Mouse (Mus musculus) left cerebral cortex, postnatal 10 days (tissue): ENCODE measurements around the gene Abhd6. TPM values are rescaled to one million over a fixed set of nuclear protein-coding genes. Genes with fewer than 3 reads are reported as not detected.
A peak's percentile ranks its signal among the peaks of the same experiment; 100 is the strongest.

Experiments used
- DNase-seq, 2 experiments: peaks; one replicate each; pipeline ENCODE4 v3.0.0; 2021 to 2022; ENCODE audit warnings: low spot score in 2 of 2, mixed read lengths in 1 of 2; ENCODE audit errors: extremely low spot score in 1 of 2
- intact Hi-C: fragments of 180-260 bp; cut with DNase I; formaldehyde crosslinking; loops from one replicate; pipeline ENCODE4 v1.15.1; 2025
- total RNA-seq, 2 experiments: library from RNA; stranded (reverse); gene quantifications; 2 replicates each; pipeline ENCODE4 v1.2.3; 2021

Gene Abhd6
- total RNA-seq, 2 experiments from 2014 or later = 51.8 to 52.3 TPM

GRCm38 (mm10) chr14:8095562-8095950 lies 92.9 kb downstream of the Abhd6 start:
- intact Hi-C loops = loop anchor here (5.0 kb wide), 1 partner anchor 62 kb away; no protein-coding TSS in a partner anchor
- no peak for DNase-seq

DNA sequence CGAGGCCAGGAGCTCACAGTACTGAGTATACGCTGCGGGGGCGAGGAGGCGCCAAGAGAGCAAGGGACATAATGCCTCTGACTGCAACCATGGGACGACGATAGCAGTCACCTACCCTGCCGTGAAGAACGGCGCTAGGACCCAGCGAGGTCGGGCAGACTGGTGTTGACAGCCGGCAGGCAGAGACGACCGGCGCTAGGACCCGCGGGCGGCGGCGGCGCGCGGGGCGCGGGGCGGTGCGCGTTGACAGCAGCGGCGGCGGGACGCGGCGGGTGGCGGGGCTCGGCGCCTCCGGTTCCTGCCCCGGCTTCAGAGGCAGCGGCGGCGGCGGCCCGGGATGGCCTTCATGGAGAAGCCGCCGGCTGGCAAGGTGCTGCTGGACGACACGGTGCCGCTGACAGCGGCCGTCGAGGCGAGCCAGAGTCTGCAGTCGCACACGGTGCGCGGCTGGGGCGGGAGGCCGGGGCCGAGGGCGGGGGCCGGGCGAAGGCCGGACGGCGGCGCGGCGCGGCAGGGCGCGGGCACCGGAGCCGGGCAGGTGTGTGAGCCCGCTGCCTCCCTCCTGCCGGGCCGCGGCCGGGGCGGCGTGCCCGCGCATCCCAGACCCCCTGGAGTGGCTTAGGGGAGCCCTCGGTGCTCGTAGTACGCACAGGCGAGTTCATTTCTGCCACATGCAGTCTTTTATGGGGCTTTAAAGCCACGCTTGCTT lies 95.4 kb downstream of the Abhd6 start, which contains the start of gene Pxk:
Gene Pxk (plus strand): TSS at position 234 of the 709 bp plus-strand sequence.
- intact Hi-C loops = loop anchor here (5.0 kb wide), 1 partner anchor 59 kb away; no protein-coding TSS in a partner anchor
- peak; percentile 79 to 94 for DNase-seq

DNA sequence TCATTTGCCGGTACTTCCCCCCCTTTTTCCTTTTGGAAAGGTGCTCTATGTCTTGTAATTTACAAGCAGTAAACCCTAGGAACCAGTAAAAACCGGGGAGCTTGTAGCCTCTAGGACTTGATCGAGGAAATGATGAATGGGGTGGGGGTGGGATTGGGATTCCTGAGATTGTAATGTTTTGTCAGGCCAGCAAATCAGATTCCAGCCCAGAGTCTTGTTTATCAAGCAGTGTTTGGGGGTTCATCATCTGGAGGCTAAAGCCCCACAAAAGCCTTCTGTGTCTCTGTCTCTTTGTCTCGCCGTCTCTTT lies 95.9 kb downstream of the Abhd6 start:
- intact Hi-C loops = loop anchor here (5.0 kb wide), 1 partner anchor 59 kb away; no protein-coding TSS in a partner anchor
- DNase-seq = no peak

- no peak for DNase-seq
These were observed 96.9 kb downstream of the Abhd6 start for GRCm38 (mm10) chr14:8099561-8100021.

DNA sequence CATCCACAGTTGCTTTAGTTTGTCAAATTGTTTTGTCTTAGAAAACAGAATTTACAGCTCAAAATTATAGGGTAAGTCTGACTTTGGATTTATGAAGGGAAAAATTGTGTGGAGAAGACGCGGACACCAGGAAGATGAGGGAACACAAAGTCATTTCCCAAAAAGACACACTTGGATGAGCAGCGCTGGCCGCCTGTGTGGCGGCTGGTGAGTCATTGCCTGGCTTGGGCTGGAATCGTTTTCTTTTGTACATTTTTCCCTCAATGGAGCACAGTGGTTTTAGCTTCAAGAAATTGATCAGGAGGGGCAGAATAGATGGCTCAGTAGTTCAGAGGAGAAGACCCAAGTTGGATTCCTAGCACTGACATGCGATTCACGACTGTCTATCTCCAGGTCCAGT lies 99.2 kb downstream of the Abhd6 start:
- no peak for DNase-seq
- intact Hi-C loops = no loop called here

More at GRCm38 (mm10) chr14:8099561-8100021, 96.9 kb downstream of the Abhd6 start:
- intact Hi-C loops = loop anchor here (5.0 kb wide), 1 partner anchor 58 kb away; no protein-coding TSS in a partner anchor

- no peak for DNase-seq
- intact Hi-C loops = no loop called here
These were observed 100.0 kb downstream of the Abhd6 start for GRCm38 (mm10) chr14:8102676-8103075.

Other genes starting within 250 kb of the Abhd6 start
- gene Gm26661, start 211.3 kb upstream of the Abhd6 start, total RNA-seq = not detected
- 10 to 100 TPM; 48.7 to 48.9 TPM for gene Flnb, start 184.9 kb upstream of the Abhd6 start, total RNA-seq
- under 1 TPM in 1 of 2 experiments, not detected in 1; 0.57 TPM for gene Gm45521, start 45.6 kb upstream of the Abhd6 start, total RNA-seq
- gene Dnase1l3, start 8.3 kb upstream of the Abhd6 start, total RNA-seq = not detected
- 10 to 100 TPM; 22.2 to 28.3 TPM for gene Rpp14, start 77.5 kb downstream of the Abhd6 start, total RNA-seq
- 10 to 100 TPM; 27.4 to 29.6 TPM for gene Pxk, start 95.3 kb downstream of the Abhd6 start, total RNA-seq
- gene Pdhb, start 170.1 kb downstream of the Abhd6 start, total RNA-seq = 100 to 1,000 TPM; 172 to 184 TPM
- gene Kctd6, start 211.2 kb downstream of the Abhd6 start, total RNA-seq = 10 to 100 TPM; 27.9 to 30.0 TPM